Mouse (Mus musculus): ENCODE measurements around the gene Pglyrp1. TPM values are rescaled to one million over a fixed set of nuclear protein-coding genes. Genes with fewer than 3 reads are reported as not detected.

Gene Pglyrp1
- polyA plus RNA-seq, 1 experiment from 2014 or later, result 20.9 TPM

GRCm38 (mm10) chr7:18926911-18927310 is 55.8 kb downstream of the Pglyrp1 start:
- DNase-seq (ENCODE audit: low spot score) (no peak), ATAC-seq (0 out of 2 replicates have a peak, but pooled peaks have one; percentile 1)
- WGBS, result 49% methylated on average over 6 of the region's 6 CpGs
- Histone ChIP-seq H3K9ac (ENCODE audit: low read length) (peak overlapping the region; percentile 99), H3K27me3 (replicated peaks; ENCODE audit: control insufficient read depth, insufficient read depth, low read length) (no peaks in the 10 kb centered on the region), H3K4me1 (ENCODE audit: control insufficient read depth, insufficient read depth, low read length) (peaks cover 41% of the 10 kb centered on the region), H3K27ac (ENCODE audit: low read depth, low read length) (peak overlapping the region; percentile 95), H3K4me3 (ENCODE audit: low read depth, low read length) (peak overlapping the region; percentile 97), H3K9me3 (replicated peaks; ENCODE audit: control insufficient read depth, low read length) (no peaks in the 10 kb centered on the region), H3K4me2 (ENCODE audit: low read length) (peak overlapping the region; percentile 76), H3K36me3 (ENCODE audit: control insufficient read depth, insufficient read depth, low read length) (no peaks in the 10 kb centered on the region)

DNA sequence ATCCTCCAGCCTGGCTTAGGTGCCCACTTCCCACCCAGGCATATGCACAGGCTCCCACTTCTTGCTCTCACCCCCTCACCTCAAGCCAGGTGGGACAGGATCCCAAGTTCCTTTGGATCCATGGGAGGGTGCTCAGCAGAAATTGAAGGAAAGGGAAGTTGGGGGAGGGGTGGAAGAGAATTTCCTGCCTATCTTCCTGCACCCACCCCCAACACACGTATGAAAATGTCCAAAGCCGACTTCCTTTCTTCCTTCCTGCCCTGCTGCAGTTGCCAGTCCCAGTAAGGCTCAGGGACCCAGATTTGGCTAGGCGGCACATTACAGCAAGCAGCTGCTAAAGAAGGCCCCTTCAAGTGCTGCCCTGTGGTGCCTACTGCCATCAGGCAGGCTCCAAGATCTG is 56.6 kb downstream of the Pglyrp1 start:
- 64% methylated on average over 3 of the region's 3 CpGs for WGBS
- H3K27ac ChIP-seq (ENCODE audit: low read depth, low read length), result no peak overlapping the region; the same call in 1 of the 2 replicates
- no peaks in the 10 kb centered on the region for H3K9me3 ChIP-seq (replicated peaks; ENCODE audit: control insufficient read depth, low read length)
- peak overlapping the region; percentile 99 for H3K9ac ChIP-seq (ENCODE audit: low read length)
- peak overlapping the region; percentile 97 for H3K4me3 ChIP-seq (ENCODE audit: low read depth, low read length)
- DNase-seq (ENCODE audit: low spot score), result no peak
- no peaks in the 10 kb centered on the region for H3K36me3 ChIP-seq (ENCODE audit: control insufficient read depth, insufficient read depth, low read length)
- peaks cover 36% of the 10 kb centered on the region for H3K4me1 ChIP-seq (ENCODE audit: control insufficient read depth, insufficient read depth, low read length)
- ATAC-seq, result no peak
- no peaks in the 10 kb centered on the region for H3K27me3 ChIP-seq (replicated peaks; ENCODE audit: control insufficient read depth, insufficient read depth, low read length)
- peak overlapping the region; percentile 76 for H3K4me2 ChIP-seq (ENCODE audit: low read length)

Other genes with a start within 250 kb of the Pglyrp1 start
- not detected in 2 replicates for gene Psg21, start 214.6 kb upstream of the Pglyrp1 start, polyA plus RNA-seq (2014; fragmentation: Nextera tagmentation; extraction: Ambion mirVana)
- not detected in 2 replicates for gene Psg20, start 185.1 kb upstream of the Pglyrp1 start, polyA plus RNA-seq (2014; fragmentation: Nextera tagmentation; extraction: Ambion mirVana)
- gene Psg22, start 153.2 kb upstream of the Pglyrp1 start, polyA plus RNA-seq (2014; fragmentation: Nextera tagmentation; extraction: Ambion mirVana), result not detected in 2 replicates
- gene Psg19, start 72.8 kb upstream of the Pglyrp1 start, polyA plus RNA-seq (2014; fragmentation: Nextera tagmentation; extraction: Ambion mirVana), result not detected in 2 replicates
- gene Psg17, start 49.7 kb upstream of the Pglyrp1 start, polyA plus RNA-seq (2014; fragmentation: Nextera tagmentation; extraction: Ambion mirVana), result 0.10 TPM in 1 of 2 replicates, not detected in the other
- 0.29 and 0.41 TPM in 2 replicates for gene Mill2, start 31.4 kb upstream of the Pglyrp1 start, polyA plus RNA-seq (2014; fragmentation: Nextera tagmentation; extraction: Ambion mirVana)
- 17.4 and 19.0 TPM in 2 replicates for gene Ccdc61, start 39.1 kb downstream of the Pglyrp1 start, polyA plus RNA-seq (2014; fragmentation: Nextera tagmentation; extraction: Ambion mirVana)
- 13.1 and 15.7 TPM in 2 replicates for gene Nova2, start 54.6 kb downstream of the Pglyrp1 start, polyA plus RNA-seq (2014; fragmentation: Nextera tagmentation; extraction: Ambion mirVana)
- gene Nanos2, start 116.1 kb downstream of the Pglyrp1 start, polyA plus RNA-seq (2014; fragmentation: Nextera tagmentation; extraction: Ambion mirVana), result 0.18 and 0.49 TPM in 2 replicates
- gene Mypop, start 119.9 kb downstream of the Pglyrp1 start, polyA plus RNA-seq (2014; fragmentation: Nextera tagmentation; extraction: Ambion mirVana), result 3.6 and 3.9 TPM in 2 replicates
- gene Irf2bp1, start 132.7 kb downstream of the Pglyrp1 start, polyA plus RNA-seq (2014; fragmentation: Nextera tagmentation; extraction: Ambion mirVana), result 25.9 and 33.3 TPM in 2 replicates
- not detected in 2 replicates for gene Foxa3, start 152.2 kb downstream of the Pglyrp1 start, polyA plus RNA-seq (2014; fragmentation: Nextera tagmentation; extraction: Ambion mirVana)
- gene Sympk, start 153.0 kb downstream of the Pglyrp1 start, polyA plus RNA-seq (2014; fragmentation: Nextera tagmentation; extraction: Ambion mirVana), result 19.1 and 22.7 TPM in 2 replicates
- gene Rsph6a, start 183.4 kb downstream of the Pglyrp1 start, polyA plus RNA-seq (2014; fragmentation: Nextera tagmentation; extraction: Ambion mirVana), result not detected in 2 replicates
- gene Dmwd, start 204.9 kb downstream of the Pglyrp1 start, polyA plus RNA-seq (2014; fragmentation: Nextera tagmentation; extraction: Ambion mirVana), result 28.0 and 29.1 TPM in 2 replicates
- gene Dmpk, start 212.5 kb downstream of the Pglyrp1 start, polyA plus RNA-seq (2014; fragmentation: Nextera tagmentation; extraction: Ambion mirVana), result 4.4 and 7.8 TPM in 2 replicates
- 2.4 and 3.5 TPM in 2 replicates for gene Six5, start 223.3 kb downstream of the Pglyrp1 start, polyA plus RNA-seq (2014; fragmentation: Nextera tagmentation; extraction: Ambion mirVana)
- gene Gm4969, start 247.0 kb downstream of the Pglyrp1 start, polyA plus RNA-seq (2014; fragmentation: Nextera tagmentation; extraction: Ambion mirVana), result 2.2 and 3.3 TPM in 2 replicates
- 10.1 and 11.9 TPM in 2 replicates for gene Fbxo46, start 248.5 kb downstream of the Pglyrp1 start, polyA plus RNA-seq (2014; fragmentation: Nextera tagmentation; extraction: Ambion mirVana)